Comparison of ENCODE assay signal across 18 mouse cellular contexts in the genomic region with DNA sequence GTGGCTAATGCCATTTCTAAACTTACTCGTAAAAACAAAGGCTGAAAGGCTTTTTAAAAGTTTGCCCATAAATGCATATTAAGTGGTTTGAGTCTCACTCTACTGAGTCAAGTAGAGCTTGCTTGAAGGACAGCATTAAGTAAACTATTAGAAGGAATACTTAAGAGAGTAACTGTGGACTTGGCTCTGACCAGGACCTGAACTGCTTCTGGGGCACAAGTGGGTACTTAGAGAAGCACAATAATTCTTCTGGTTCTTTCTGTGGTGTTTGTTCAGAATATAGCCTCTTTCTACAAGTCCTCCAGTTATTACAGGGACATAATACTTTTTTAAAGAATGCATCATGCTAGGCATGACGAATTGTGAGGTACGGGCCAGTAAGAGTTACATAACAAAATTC.
"Had no signal": no experiment of that assay in that cellular context is flagged by ENCODE, and none has a peak within 500 bp of the region (broad histone marks: within the 10 kb centered on the region; RNA-seq: fewer than 3 reads in every experiment).

No protein-coding gene starts in this region.

- ATAC-seq: liver, embryonic 12.5 days; midbrain, embryonic 16.5 days had no signal

- H3K9me3 ChIP-seq: liver, embryonic 12.5 days; midbrain, embryonic 10.5 days; midbrain, embryonic 12.5 days; neural tube, embryonic 13.5 days; neural tube, embryonic 15.5 days; stomach, embryonic 15.5 days had no signal

- H3K9ac ChIP-seq: liver, embryonic 12.5 days; liver, embryonic 14.5 days; lung, embryonic 14.5 days; midbrain, embryonic 12.5 days; neural tube, embryonic 13.5 days; neural tube, embryonic 15.5 days; stomach, embryonic 15.5 days had no signal

- H3K36me3 ChIP-seq: stomach, embryonic 15.5 days had no signal

- H3K27me3 ChIP-seq: liver, embryonic 12.5 days; midbrain, embryonic 12.5 days; neural tube, embryonic 13.5 days; neural tube, embryonic 15.5 days; stomach, embryonic 15.5 days had no signal

- H3K4me2 ChIP-seq: liver, embryonic 12.5 days; lung, embryonic 14.5 days; midbrain, embryonic 12.5 days; neural tube, embryonic 13.5 days; neural tube, embryonic 15.5 days; stomach, embryonic 15.5 days had no signal

- DNase-seq: lung, embryonic 14.5 days; midbrain, embryonic 14.5 days; retina, postnatal 1 day; right cerebral cortex, adult 18-20 months; right cerebral cortex, postnatal 25 days; thymus, adult 2 months; thymus, postnatal 25 days; thymus, postnatal 4 days had no signal

- H3K27ac ChIP-seq: liver, embryonic 12.5 days; liver, embryonic 14.5 days; midbrain, embryonic 10.5 days; midbrain, embryonic 12.5 days; neural tube, embryonic 13.5 days; neural tube, embryonic 15.5 days; stomach, embryonic 15.5 days; stomach, postnatal 0 days had no signal

- H3K4me3 ChIP-seq: liver, embryonic 12.5 days; midbrain, embryonic 10.5 days; midbrain, embryonic 12.5 days; myocyte; neural tube, embryonic 13.5 days; neural tube, embryonic 15.5 days; stomach, embryonic 15.5 days had no signal
